Mouse (Mus musculus): ENCODE results near the gene Nop16.

Gene Nop16

DNA sequence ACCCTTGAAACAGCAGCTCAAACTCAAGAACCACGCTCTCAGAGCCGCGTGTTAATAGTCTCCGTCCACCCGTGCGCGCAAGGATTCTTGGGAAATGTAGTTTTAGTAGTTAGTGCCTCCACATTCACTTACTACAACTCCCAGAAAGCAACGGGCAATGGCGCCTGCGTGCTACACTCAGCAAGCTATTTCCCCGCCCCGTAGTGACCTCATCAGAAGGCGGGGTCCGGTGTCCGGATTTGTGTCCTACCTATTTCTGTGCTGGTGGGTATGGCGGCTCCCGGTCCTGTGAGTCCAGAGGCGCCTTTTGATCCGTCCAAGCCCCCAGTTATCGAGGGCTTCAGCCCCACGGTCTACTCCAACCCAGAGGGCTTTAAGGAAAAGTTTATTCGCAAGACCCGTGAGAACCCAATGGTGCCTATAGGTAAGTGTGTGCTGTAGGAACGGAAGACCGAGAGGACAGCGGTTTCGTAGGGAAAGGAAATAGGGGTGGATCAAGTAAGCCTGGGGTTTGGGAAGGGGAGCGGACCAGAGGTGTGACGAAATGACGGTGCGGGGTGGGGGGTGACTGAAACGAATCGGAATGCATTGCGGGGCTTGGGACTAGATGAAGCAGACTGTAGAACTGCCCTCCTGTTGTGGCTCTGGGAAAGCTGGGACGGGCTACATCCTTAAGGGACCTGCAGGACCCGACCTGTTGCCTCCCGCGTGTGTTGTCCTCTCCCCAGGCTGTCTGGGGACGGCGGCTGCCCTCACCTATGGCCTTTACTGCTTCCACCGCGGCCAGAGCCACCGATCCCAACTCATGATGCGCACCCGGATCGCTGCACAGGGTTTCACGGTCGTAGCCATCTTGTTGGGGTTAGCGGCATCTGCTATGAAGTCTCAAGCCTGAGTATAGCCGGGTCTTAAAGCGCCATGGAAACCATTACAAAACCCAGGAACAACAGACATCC, at the start of gene Nop16, which contains the start of gene Higd2a:
Nop16 (minus strand) TSS at position 95 of the 956 bp plus-strand sequence.
Higd2a (plus strand) TSS at position 212 of the 956 bp plus-strand sequence.
- peak; percentile 99 for DNase-seq (ENCODE audit: low read depth, low spot score)

DNA sequence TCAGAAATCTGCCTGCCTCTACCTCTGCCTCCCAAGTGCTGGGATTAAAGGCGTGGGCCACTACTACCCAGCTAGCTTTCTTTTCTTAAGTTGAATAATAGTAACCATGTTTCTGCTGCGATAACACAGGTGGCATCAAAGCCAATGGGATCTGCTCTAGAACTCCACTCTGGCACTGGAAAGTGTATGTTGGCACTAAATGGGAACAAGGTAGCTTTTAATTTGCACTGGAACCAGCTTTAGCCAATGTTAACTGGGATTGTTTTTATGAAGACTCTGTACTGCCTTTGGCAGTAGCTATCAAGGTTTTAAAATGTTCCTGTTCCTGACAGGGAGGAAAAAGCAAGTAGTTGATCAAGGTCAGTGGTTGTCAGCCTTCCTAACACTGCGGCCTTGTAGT, 45.1 kb upstream of the Nop16 start:
- DNase-seq (ENCODE audit: low read depth, low spot score), result no peak

DNA sequence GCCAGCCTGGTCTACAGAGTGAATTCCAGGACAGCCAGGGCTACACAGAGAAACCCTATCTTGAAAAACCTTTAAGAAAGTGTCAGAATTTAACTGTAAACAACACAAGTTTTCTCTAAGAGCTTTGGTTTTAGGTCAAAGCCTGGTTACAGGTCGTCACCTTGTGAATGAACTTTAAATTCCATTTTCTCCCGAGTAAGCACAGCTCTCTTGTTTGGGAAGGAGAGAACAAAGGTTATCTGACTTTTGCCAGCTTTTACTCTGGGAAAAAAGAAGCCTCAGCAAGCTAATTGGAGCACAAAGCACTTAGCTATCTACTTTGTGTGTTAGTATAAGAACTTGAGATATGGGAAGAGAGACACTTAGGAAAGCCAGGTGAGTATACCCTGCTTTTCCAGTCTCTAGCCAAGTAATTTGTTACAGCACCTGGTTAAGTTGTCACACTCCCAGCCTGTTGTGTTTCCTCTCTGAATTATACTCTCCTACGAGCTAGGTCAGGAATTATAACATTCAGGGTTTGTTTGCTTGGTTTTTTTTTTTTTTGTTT, 42.9 kb upstream of the Nop16 start:
- DNase-seq (ENCODE audit: low read depth, low spot score), result no peak

DNA sequence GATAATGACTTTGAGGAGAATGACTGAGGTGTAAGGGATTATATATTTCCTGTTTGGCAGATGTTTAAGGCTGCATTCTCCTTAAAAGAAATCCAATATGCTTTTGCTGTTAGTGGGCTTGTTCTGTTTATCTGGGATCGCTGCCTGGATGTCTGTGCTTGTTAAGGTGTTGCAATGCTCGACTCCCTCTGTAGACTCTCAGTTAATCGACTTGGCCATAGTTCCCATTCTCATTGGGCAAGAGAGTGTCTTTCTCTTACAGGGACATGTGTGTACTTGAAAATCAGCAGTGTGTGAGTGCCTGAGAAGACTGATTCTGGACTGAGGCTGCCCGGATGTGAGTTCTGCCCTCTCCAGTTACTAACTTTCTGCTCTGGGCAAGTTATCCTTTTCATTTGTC, 39.2 kb upstream of the Nop16 start:
- no peak for DNase-seq (ENCODE audit: low read depth, low spot score)

DNA sequence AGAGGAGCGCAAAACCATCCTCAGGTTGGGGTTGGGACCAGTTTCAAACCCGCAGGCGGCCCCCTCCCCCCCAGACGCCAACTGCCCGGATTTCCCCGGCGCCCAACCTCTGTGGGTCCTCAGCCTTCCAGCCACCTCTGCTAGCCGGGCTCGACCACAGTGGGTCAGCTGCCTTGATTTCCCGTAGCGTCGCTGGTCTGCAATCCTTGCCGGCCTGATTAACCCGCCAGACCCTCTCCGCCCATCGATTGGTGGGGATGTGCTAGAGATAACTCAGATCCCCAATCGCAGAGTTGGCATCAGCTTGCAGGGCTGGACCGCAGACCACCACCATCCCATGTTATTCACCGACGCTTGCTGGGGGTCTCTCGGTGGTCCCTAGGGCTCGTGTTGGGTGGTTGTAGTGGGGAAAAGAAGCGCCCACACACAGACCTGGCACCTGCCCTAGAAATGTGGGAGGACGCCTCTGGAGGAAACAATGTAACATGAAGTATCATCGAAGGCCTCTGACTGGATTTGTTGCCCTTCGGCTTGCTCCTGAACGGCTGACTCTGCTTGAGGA, 32.2 kb upstream of the Nop16 start:
- DNase-seq (ENCODE audit: low read depth, low spot score), result peak; percentile 67

DNA sequence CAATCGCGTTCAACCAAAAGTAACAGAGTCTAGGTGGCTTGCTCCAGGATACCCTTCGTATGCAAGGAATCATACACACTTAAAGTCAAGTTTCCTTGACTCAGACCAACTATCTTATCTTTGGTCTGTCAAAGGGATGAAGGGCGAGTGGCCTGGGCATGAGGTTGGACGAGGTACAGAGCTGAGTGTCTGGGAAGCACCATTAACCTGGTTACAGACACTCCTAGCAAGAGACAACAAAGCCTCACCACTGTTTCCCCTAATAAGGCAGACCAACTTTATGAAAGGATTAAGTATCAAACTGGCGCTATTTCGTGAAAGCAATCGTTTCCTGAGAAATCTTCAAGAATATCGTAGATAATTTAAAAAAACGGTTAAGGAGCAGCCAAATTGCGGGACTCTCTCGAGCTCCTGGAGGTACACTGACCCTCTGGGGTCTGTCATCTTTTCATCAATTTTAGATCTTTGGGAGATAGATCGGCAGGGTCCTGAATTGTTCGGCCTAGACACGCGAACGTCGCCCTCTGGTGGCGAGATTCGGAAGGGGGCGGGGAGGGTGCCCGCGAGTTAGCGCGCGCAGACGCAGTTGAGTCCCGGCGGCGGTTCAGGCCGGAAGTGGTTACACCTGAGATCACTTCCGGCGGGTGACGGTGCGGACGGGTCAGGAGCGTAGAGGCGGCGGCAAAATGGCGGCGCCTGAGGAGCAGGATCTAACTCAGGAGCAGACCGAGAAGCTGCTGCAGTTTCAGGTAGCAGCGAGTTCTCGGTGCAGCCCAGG, 31.5 kb upstream of the Nop16 start, which contains the start of gene Faf2:
Faf2 (plus strand) TSS at position 630 of the 778 bp plus-strand sequence.
- DNase-seq (ENCODE audit: low read depth, low spot score), result peak; percentile 96

DNA sequence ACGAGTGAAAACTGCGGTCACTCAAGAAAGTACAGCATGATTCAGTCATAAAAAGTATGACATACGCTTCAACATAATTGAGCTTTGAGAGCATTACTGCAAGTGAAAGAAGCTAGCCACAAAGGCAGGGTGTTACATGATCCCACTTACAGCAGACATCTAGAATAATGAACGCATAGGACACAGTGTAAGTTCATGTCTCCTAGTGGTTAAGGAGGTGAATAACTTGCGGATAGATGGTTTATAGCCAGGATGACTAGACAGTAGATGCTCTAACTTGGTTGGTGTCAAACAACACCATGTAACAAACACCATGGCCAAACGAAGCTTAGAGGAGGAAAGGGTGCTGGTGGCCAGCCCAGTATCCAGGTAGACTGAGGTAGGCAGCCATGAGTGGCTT, 27.1 kb upstream of the Nop16 start:
- DNase-seq (ENCODE audit: low read depth, low spot score), result peak; percentile 61

DNA sequence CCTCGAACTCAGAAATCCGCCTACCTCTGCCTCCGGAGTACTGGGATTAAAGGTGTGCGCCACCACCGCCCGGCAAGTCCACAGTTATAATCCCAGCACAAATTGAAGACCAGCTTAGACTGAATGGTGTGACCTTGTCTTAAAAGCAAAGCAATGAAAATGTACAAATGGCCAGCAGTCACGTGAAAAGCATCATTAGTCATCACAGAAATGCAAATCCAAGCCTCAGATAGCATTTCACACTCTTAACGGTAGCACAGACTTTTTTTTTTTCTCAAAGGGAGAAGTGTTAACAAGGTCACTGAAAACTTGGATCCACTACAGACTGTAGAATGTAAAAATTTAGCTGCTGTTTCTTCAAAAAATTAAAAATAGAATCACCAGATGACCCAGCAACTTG, 26.4 kb upstream of the Nop16 start:
- no peak for DNase-seq (ENCODE audit: low read depth, low spot score)

DNA sequence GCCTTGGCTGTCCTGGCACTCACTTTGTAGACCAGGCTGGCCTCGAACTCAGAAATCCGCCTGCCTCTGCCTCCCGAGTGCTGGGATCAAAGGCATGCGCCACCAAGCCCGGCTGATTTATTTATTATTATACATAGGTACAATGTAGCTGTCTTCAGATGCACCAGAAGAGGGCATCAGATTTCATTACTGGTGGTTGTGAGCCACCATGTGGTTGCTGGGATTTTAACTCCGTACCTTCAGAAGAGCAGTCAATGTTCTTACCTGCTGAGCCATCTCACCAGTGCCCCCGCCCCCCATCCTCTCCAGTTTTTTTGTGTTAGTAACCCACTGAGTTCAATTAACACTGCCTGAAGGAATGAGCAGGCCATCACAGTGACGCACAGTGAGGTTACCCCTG, 23.3 kb upstream of the Nop16 start:
- peak; percentile 71 for DNase-seq (ENCODE audit: low read depth, low spot score)

DNA sequence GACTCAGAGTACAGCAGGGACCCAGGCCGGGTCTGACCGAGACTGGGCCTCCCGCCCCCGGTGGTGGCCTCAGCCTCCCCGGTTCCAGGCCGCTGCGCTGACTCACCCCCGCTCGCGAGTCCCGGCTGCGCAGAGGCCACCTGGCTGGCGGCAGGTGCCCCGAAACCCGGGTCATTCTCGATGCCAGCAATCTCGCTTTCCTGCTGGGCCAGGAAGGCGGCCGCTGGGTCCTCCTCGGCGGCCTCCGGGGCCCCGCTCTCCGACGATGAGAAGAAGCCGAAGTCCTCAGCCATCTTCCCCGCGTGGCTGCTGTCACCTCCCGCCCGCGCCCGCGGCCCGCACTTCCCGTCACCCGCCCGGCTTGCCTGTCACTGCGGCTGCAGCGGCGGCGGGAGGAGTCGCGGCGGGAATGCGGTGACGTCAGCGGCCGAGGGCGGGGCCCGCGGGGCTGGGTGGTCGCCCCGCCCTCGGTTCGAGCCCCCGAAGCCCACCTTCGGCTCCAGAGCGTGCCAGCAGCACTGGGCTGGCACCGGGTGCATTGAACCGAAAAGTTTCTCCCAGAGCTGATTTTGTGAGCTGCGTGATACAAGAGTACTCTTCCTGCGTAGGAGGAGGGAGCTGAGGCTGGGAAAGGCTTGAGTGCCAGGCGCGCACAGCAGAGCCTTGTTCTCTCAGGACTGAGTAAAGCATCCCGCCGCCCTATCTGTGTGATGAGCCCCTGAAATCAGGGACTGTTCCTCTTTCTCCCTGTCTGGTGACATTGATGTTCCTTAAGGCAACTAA, 21.3 kb upstream of the Nop16 start, which contains the start of gene Cltb:
Cltb (minus strand) TSS at position 373 of the 783 bp plus-strand sequence.
- DNase-seq (ENCODE audit: low read depth, low spot score), result peak; percentile 71

DNA sequence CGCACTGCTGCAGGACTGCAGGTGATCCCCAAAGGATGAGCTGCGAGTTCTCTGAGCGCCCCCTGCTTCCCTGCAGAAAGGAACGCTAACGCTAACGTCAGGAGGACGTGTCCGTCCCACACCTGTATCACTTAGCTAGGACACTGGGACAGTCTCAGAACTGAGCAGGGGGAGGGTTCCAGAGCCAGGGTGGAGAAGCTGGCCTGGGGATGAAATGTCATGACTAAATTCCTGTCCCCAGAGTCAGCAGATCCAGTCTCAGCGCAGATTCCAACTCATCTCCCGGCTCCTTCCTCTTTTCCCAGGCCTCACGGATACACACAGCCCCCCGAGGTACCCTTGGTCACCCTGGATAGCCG, 20.7 kb upstream of the Nop16 start:
- DNase-seq (ENCODE audit: low read depth, low spot score), result peak; percentile 26

DNA sequence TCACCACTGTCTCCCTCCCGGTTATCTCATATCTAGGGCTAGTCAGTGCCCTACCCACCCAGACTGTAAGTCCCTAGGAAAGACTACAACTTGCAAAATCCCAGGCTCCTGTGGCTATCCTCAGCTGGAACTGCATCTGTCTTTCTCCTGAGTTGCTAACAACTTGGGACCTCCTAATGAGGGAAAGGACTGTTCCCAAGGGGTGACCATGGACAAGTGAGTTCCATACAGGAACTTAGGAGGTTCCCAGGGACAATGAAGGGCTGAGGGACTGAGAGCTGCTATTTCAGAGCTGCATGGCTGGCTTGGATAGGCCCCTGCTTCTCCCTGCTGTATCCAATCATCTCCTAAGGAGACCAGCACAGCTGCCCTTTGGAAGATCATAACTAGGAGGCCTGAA, 19.4 kb upstream of the Nop16 start:
- DNase-seq (ENCODE audit: low read depth, low spot score), result no peak

DNA sequence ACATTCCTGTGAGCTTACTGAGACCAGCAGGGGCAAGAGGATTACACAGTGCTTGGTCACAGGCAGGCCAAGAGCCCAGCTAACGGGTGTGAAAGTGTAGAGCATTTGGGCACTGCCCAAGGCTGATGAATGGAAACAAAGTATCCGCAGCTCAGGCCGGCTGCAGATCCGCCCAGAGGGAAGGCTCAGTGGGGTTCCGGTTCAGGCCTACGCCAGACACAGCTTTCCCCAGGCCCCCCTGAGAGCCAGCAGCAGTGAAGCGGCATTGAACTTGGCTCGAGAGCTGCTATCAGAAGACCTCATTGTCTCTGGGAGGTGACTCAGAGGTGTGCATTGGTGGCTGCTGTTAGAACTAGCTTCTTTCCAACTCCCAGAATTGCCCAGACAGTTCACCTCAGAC, 18.8 kb upstream of the Nop16 start:
- peak; percentile 65 for DNase-seq (ENCODE audit: low read depth, low spot score)

DNA sequence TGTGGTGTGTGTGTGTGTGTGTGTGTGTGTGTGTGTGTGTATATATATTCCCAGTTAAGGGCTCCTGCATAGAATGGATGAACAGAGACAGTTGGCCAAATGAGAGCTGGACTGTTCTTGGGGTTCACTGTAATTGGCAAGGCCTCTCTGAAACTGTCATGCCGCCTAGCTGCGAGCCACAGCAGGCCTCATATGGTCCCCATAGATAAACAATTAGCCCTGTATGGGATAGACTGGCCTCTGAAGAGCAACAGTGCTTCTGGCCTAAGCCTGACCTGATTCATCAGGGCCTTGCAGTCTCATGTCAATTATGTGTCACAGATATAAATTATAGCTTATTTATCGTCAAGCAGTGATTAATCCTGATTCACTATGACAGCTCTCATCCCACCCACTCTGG, 18.1 kb upstream of the Nop16 start:
- DNase-seq (ENCODE audit: low read depth, low spot score), result no peak

DNA sequence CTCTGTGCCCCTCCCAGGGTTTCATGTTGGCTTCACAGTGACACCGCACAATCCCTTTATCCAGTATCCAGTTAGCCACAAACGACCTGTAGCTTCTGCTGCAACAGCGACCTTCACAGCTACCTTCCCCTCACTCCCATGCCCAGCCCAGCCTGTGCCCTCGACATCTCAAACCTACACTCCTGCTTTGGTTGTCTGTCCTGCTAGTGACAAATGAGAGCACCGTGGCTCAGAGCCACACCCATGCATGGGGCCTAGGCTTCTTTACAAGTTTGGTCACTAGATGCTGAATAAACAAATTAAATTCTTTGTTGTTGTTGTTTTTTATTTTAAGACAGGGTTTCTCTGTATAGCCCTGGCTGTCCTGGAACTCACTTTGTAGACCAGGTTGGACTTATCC, 17.3 kb upstream of the Nop16 start:
- no peak for DNase-seq (ENCODE audit: low read depth, low spot score)

DNA sequence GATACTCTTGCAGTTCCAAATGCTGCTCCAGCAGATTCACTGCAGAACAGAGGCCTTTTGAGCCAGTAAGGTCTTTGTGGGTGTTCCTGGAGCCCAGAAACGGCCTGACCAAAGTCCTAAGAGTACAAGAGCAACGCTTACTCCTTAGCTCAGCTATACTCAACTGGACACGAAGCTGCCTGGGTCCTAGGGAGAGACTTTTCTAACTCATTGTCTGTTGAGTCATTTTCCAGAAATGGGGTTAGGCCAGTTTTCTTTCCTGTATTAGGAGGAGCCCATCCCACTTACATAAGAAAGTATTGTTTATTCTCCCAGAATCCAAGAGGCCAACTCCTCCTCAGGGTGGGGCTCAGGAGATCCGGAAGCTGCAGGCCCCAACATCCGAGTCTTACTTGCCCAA, 15.5 kb upstream of the Nop16 start:
- DNase-seq (ENCODE audit: low read depth, low spot score), result peak; percentile 72

DNA sequence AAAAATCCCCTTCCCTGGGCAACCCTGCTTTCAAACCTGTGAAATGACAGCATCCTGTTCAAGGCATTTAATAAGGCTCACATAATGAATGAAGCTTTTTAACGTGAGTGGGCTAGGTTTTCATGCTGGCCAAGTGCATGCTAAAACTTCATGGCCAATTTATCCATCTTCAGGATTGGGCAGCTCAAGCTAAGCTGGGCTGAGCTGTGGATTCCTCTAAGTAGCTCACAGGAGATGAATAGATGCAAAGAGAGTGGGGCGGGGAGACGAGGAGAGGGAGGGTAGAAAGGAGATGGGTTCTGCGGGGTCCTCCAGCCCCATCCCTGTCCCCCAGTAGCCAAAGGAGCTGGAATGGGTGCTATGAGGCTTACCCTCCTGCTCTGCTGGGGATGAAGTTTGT, 14.3 kb upstream of the Nop16 start:
- no peak for DNase-seq (ENCODE audit: low read depth, low spot score)

DNA sequence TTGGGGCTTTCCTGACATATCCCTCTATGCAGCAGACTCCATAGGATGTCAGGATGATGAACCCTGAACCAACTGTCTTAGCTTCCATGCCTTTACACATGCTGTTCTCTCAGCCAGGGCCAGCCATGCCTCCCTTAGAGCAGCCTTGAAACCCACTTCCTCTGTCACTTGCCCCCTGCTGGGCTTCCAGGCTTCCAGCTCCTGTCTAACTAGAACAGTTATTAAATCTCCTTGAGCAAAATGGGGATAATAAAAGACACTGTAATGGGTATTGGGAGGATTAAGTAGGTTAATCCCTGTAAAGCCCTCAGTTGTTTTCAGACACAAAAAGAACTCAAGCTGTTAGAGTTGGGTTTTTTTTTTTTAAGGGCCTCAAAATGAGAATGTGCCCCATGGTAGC, 13.6 kb upstream of the Nop16 start:
- DNase-seq (ENCODE audit: low read depth, low spot score), result peak; percentile 83

DNA sequence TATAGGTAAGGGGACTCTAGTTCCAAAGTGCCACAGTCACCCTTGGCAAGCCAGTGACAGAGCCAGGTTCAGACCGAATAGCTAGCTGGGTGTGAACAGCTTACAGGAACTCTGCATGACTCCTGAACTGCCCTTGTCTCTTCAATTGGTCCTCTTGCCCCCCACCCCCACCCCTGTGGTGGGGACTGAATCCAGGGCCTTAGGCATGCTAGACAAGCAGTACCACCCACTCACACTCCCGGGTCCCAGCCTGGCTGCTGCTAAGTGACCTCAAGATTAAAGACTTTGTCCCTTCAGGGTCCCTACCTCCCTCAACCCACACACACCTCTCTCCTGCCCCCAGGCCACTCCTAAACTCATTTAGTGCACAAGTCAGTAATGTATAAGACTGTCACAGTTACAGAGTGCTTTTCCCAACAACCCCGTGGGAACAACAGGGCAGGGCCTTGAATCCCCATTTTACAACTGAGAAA, 12.8 kb upstream of the Nop16 start:
- DNase-seq (ENCODE audit: low read depth, low spot score), result peak; percentile 76

DNA sequence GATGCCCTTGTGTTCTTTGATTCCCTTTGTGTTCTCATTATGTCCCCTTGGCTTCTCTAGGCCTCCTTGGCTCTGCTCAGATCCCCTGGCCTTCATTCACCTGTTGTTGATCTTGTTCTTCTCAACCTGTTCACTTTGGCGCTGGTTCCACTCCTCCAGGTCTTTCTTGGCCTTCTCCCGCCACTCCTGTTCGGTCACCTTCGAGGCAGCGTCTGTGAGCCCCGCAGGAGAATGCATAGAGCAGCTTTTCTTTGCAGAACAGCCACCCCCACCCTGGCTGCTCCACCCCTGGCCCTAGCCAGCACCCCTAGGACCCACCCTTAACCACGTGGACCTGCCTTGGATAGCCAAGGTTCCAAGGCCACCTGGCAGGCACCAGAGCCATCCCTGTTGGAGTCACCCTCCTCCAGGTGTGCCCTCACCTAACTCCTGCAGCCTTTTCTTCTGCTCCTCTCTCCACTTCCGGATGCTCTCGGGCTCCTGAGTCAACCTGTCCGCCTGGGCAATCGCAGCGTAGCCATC, 8.8 kb upstream of the Nop16 start:
- DNase-seq (ENCODE audit: low read depth, low spot score), result no peak

DNA sequence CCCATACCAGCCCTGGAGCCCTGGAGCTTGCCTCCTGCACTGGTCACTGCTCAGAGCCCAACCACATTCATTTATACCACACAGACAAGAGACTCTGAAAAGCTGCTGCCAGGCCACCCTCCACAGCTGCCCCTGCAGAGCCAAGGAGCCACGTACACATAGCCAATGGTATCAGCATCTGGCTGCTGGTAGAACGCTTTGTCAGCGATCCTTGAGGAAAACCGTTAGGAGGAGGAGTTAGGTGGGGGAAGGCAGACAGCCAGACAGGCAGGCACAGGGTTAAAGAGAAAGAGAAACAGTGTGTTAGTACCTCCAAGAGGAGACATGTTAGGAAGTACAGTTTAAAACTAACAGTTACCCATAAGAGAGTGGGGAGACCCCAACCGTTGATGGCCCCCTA, 7.0 kb upstream of the Nop16 start:
- no peak for DNase-seq (ENCODE audit: low read depth, low spot score)
